Mouse (Mus musculus) fat pad, adult 2 months (tissue): ENCODE results near the gene Lnx2.

Source experiments
- DNase-seq: peaks from one replicate; pipeline ENCODE4 v3.0.0-alpha.2; 2011; ENCODE audit warnings: low read depth, low spot score; ENCODE audit errors: extremely low read depth

Lnx2 gene

GRCm38 (mm10) chr5:147076026-147076798 is at the start of gene Lnx2:
TSS of gene Lnx2 (minus strand) at chr5:147076586.
- DNase-seq, result peak; percentile 65

GRCm38 (mm10) chr5:147125542-147126185 is 49.3 kb upstream of the Lnx2 start:
- DNase-seq, result no peak

GRCm38 (mm10) chr5:147124794-147125193 is 48.4 kb upstream of the Lnx2 start:
- DNase-seq, result no peak

GRCm38 (mm10) chr5:147121146-147121545 is 44.8 kb upstream of the Lnx2 start:
- no peak for DNase-seq

GRCm38 (mm10) chr5:147117027-147117426 is 40.6 kb upstream of the Lnx2 start:
- DNase-seq, result no peak

GRCm38 (mm10) chr5:147115631-147116030 is 39.2 kb upstream of the Lnx2 start:
- no peak for DNase-seq

GRCm38 (mm10) chr5:147114738-147115137 is 38.4 kb upstream of the Lnx2 start:
- no peak for DNase-seq

GRCm38 (mm10) chr5:147108861-147109591 is 32.6 kb upstream of the Lnx2 start:
- no peak for DNase-seq

- DNase-seq, result no peak
Measured at GRCm38 (mm10) chr5:147107276-147107675, 30.9 kb upstream of the Lnx2 start.

GRCm38 (mm10) chr5:147102295-147102694 is 25.9 kb upstream of the Lnx2 start:
- no peak for DNase-seq

GRCm38 (mm10) chr5:147100180-147100579 is 23.8 kb upstream of the Lnx2 start:
- no peak for DNase-seq

- peak; percentile 84 for DNase-seq
Measured at GRCm38 (mm10) chr5:147098667-147099066, 22.3 kb upstream of the Lnx2 start.

- DNase-seq, result no peak
Measured at GRCm38 (mm10) chr5:147096586-147096985, 20.2 kb upstream of the Lnx2 start.

GRCm38 (mm10) chr5:147094296-147094695 is 17.9 kb upstream of the Lnx2 start:
- DNase-seq, result no peak

GRCm38 (mm10) chr5:147092448-147092847 is 16.1 kb upstream of the Lnx2 start:
- no peak for DNase-seq

- no peak for DNase-seq
Measured at GRCm38 (mm10) chr5:147090256-147090963, 14.0 kb upstream of the Lnx2 start.

- no peak for DNase-seq
Measured at GRCm38 (mm10) chr5:147089836-147090235, 13.4 kb upstream of the Lnx2 start.

- no peak for DNase-seq
Measured at GRCm38 (mm10) chr5:147086816-147087215, 10.4 kb upstream of the Lnx2 start.

GRCm38 (mm10) chr5:147085201-147085894 is 9.0 kb upstream of the Lnx2 start:
- no peak for DNase-seq

- no peak for DNase-seq
Measured at GRCm38 (mm10) chr5:147078110-147078900, 1.9 kb upstream of the Lnx2 start.
